27 mouse cellular contexts compared by ENCODE assay signal in genomic region chr13:108066021-108066420, GRCm38 (mm10). TPM values are rescaled to one million over a fixed set of nuclear protein-coding genes. Genes with fewer than 3 reads are reported as not detected.
A peak's percentile ranks its signal among the peaks of the same experiment; 100 is the strongest.
DNase-seq lines count a peak whose midpoint lies in the region; ATAC-seq and TF ChIP-seq lines count a peak whose summit lies in the region.
"Had no signal": no experiment of that assay in that cellular context is flagged by ENCODE, and none has a peak within 500 bp of the region (broad histone marks: within the 10 kb centered on the region; RNA-seq: fewer than 3 reads in every experiment).

No protein-coding gene starts in this region.

- H3K9ac ChIP-seq in hindbrain, embryonic 11.5 days (ENCODE audit: low read depth, low read length): no peak overlapping the region
- no peak overlapping the region; the same call in 1 of the 2 replicates for H3K9ac ChIP-seq in MEL (ENCODE audit: control insufficient read depth, low read depth, low read length, poor library complexity, severe bottlenecking)
- H3K9ac ChIP-seq: embryonic facial prominence, embryonic 13.5 days; embryonic facial prominence, embryonic 15.5 days; forebrain, embryonic 12.5 days; forebrain, embryonic 15.5 days; forebrain, postnatal 0 days had no signal

- no peak for TF ChIP-seq CTCF in MEL (IDR thresholded peaks at IDR 0.05 in 2 of 3, conservative IDR thresholded peaks at IDR 0.05 in 1 of 3; ENCODE audit: control insufficient read depth in 1 of 3, insufficient read depth in 1 of 3, low read depth in 2 of 3, low read length in 3 of 3, poor library complexity in 1 of 3, severe bottlenecking in 1 of 3)

- no peaks in the 10 kb centered on the region for H3K9me3 ChIP-seq in hindbrain, embryonic 10.5 days
- H3K9me3 ChIP-seq in hindbrain, embryonic 11.5 days (ENCODE audit: control insufficient read depth, low read length): no peaks in the 10 kb centered on the region
- no peaks in the 10 kb centered on the region for H3K9me3 ChIP-seq in MEL (replicated peaks; ENCODE audit: insufficient read depth, low read length)
- H3K9me3 ChIP-seq: embryonic facial prominence, embryonic 13.5 days; embryonic facial prominence, embryonic 15.5 days; forebrain, embryonic 10.5 days; forebrain, embryonic 12.5 days; forebrain, embryonic 15.5 days; G1E had no signal

- H3K4me1 ChIP-seq in hindbrain, embryonic 10.5 days (replicated peaks): peaks cover 43% of the 10 kb centered on the region
- peaks cover 3% of the 10 kb centered on the region for H3K4me1 ChIP-seq in hindbrain, embryonic 11.5 days (replicated peaks; ENCODE audit: control insufficient read depth, insufficient read depth, low read length)
- H3K4me1 ChIP-seq in MEL (ENCODE audit: control insufficient read depth in 1 of 2, insufficient read depth in 2 of 2, low read length in 2 of 2): peaks cover 15 to 16% of the 10 kb centered on the region in 2 experiments
- H3K4me1 ChIP-seq: embryonic facial prominence, embryonic 13.5 days; embryonic facial prominence, embryonic 15.5 days had no signal

- H3K36me3 ChIP-seq in hindbrain, embryonic 10.5 days: no peaks in the 10 kb centered on the region
- no peaks in the 10 kb centered on the region for H3K36me3 ChIP-seq in hindbrain, embryonic 11.5 days (ENCODE audit: control insufficient read depth, insufficient read depth, low read length)
- H3K36me3 ChIP-seq in MEL (ENCODE audit: control insufficient read depth in 1 of 2, insufficient read depth in 2 of 2, low read length in 2 of 2): peaks cover 0 to 15% of the 10 kb centered on the region in 2 experiments; a peak in 2 of 4 replicates
- H3K36me3 ChIP-seq: embryonic facial prominence, embryonic 13.5 days; embryonic facial prominence, embryonic 15.5 days; forebrain, embryonic 10.5 days; forebrain, embryonic 12.5 days; forebrain, embryonic 15.5 days; G1E had no signal

- no peak for DNase-seq in hindbrain, embryonic 10.5 days (ENCODE audit: low spot score)
- no peak for DNase-seq in hindbrain, embryonic 11.5 days (ENCODE audit: low spot score)
- DNase-seq in MEL (ENCODE audit: low read depth, low spot score): peak; percentile 89
- DNase-seq in thymus, postnatal 25 days: no peak
- DNase-seq: adrenal gland, adult 8-10 months; adrenal gland, postnatal 14 days; adrenal gland, postnatal 36 days; B cell, adult 2 months; cerebellum, adult 11-12 months; cerebellum, adult 2 months; cerebellum, adult 9-10 months; cerebellum, postnatal 10 days; cerebellum, postnatal 25 days; embryo, embryonic 11 days; forebrain, postnatal 0 days had no signal

- no peak overlapping the region for H3K4me3 ChIP-seq in hindbrain, embryonic 10.5 days
- no peak overlapping the region for H3K4me3 ChIP-seq in hindbrain, embryonic 11.5 days (ENCODE audit: low read depth, low read length)
- no peak overlapping the region for H3K4me3 ChIP-seq in MEL (ENCODE audit: control insufficient read depth in 1 of 2, insufficient read depth in 1 of 2, low read depth in 2 of 2, low read length in 2 of 2)
- H3K4me3 ChIP-seq: embryonic facial prominence, embryonic 13.5 days; embryonic facial prominence, embryonic 15.5 days; erythroblast, embryonic 14.5 days; forebrain, embryonic 10.5 days; forebrain, embryonic 12.5 days; forebrain, embryonic 15.5 days had no signal

- no peak overlapping the region for H3K4me2 ChIP-seq in hindbrain, embryonic 11.5 days (replicated peaks; ENCODE audit: low read depth, low read length)
- H3K4me2 ChIP-seq: embryonic facial prominence, embryonic 13.5 days; embryonic facial prominence, embryonic 15.5 days; forebrain, embryonic 12.5 days; forebrain, embryonic 15.5 days had no signal

- WGBS in hindbrain, embryonic 10.5 days: 97% methylated on average over 2 of the region's 2 CpGs
- WGBS in hindbrain, embryonic 11.5 days: 72% methylated on average over 2 of the region's 2 CpGs

- ATAC-seq in hindbrain, embryonic 11.5 days (ENCODE audit: low FRiP score): no peak
- peak; percentile 60 for ATAC-seq in common myeloid progenitor, adult 5-6 weeks (replicated peaks; ENCODE audit: low read depth, poor library complexity, severe bottlenecking)
- ATAC-seq: activated CD4-positive, CD25-positive, alpha-beta regulatory T cell, adult 4 months; CD4-positive, CD25-positive, alpha-beta regulatory T cell, adult 4 months; forebrain, embryonic 15.5 days; forebrain, postnatal 0 days; Patski had no signal

- 0 out of 2 replicates have a peak, but pooled peaks cover 4% of the 10 kb centered on the region for H3K27me3 ChIP-seq in hindbrain, embryonic 10.5 days (ENCODE audit: insufficient read depth, poor library complexity, severe bottlenecking)
- no peaks in the 10 kb centered on the region for H3K27me3 ChIP-seq in hindbrain, embryonic 11.5 days (ENCODE audit: control insufficient read depth, insufficient read depth, low read length)
- no peaks in the 10 kb centered on the region for H3K27me3 ChIP-seq in MEL (ENCODE audit: control insufficient read depth in 1 of 2, insufficient read depth in 2 of 2, low read length in 2 of 2)
- H3K27me3 ChIP-seq: CH12.LX; embryonic facial prominence, embryonic 13.5 days; embryonic facial prominence, embryonic 15.5 days; forebrain, embryonic 15.5 days; Patski had no signal

- H3K79me2 ChIP-seq in MEL (ENCODE audit: control insufficient read depth, insufficient read depth, low read length, poor library complexity): no peaks in the 10 kb centered on the region

- H3K27ac ChIP-seq in hindbrain, embryonic 10.5 days: 0 out of 2 replicates have a peak overlapping the region, but pooled peaks have one; percentile 88
- no peak overlapping the region for H3K27ac ChIP-seq in hindbrain, embryonic 11.5 days (ENCODE audit: low read depth, low read length)
- peak overlapping the region; percentile 29 for H3K27ac ChIP-seq in MEL (ENCODE audit: control insufficient read depth, low read depth, low read length)
- H3K27ac ChIP-seq: embryonic facial prominence, embryonic 13.5 days; embryonic facial prominence, embryonic 15.5 days; forebrain, embryonic 10.5 days; forebrain, embryonic 12.5 days; forebrain, embryonic 15.5 days had no signal

- peak; percentile 72 to 87 for TF ChIP-seq EP300 in MEL (IDR thresholded peaks at IDR 0.05; ENCODE audit: low read depth in 1 of 2, low read length in 2 of 2)

- TF ChIP-seq RAD21 in MEL (IDR thresholded peaks at IDR 0.05; ENCODE audit: low read depth, low read length): no peak; the same call in 1 of the 2 replicates

- TF ChIP-seq POLR2A in MEL (IDR thresholded peaks at IDR 0.05; ENCODE audit: control insufficient read depth in 1 of 2, insufficient read depth in 1 of 2, low read depth in 1 of 2, low read length in 2 of 2, poor library complexity in 1 of 2): no peak

TF ChIP-seq in MEL, 35 proteins besides CTCF, POLR2A, EP300 and RAD21:
- TF ChIP-seq ZNF384 (IDR thresholded peaks at IDR 0.05; ENCODE audit: low read depth, low read length): peak; percentile 88
- TF ChIP-seq BHLHE40 (IDR thresholded peaks at IDR 0.05; ENCODE audit: borderline replicate concordance, low read depth, low read length): peak; percentile 68
- TF ChIP-seq POLR2AphosphoS5 (IDR thresholded peaks at IDR 0.05; ENCODE audit: borderline replicate concordance, low read depth, low read length): no peak
- no peak for TF ChIP-seq POLR2AphosphoS2 (IDR thresholded peaks at IDR 0.05; ENCODE audit: low read length)
- TF ChIP-seq ELF1 (IDR thresholded peaks at IDR 0.05; ENCODE audit: low read depth, low read length): peak; percentile 38; the same call in 1 of the 2 replicates
- no peak for TF ChIP-seq KAT2A (conservative IDR thresholded peaks at IDR 0.05; ENCODE audit: low read depth, low read length)
- no peak for TF ChIP-seq ZKSCAN1 (IDR thresholded peaks at IDR 0.05; ENCODE audit: low read depth, low read length)
- no peak for TF ChIP-seq MYB (IDR thresholded peaks at IDR 0.05; ENCODE audit: low read depth, low read length)
- TF ChIP-seq USF2 (IDR thresholded peaks at IDR 0.05; ENCODE audit: borderline replicate concordance in 1 of 2, insufficient read depth in 1 of 2, low read depth in 1 of 2, low read length in 2 of 2): no peak
- TF ChIP-seq MAFK (IDR thresholded peaks at IDR 0.05; ENCODE audit: borderline replicate concordance, low read depth, low read length): 0 out of 2 replicates have a peak, but pooled peaks have one; percentile 53
- TF ChIP-seq NELFE (IDR thresholded peaks at IDR 0.05; ENCODE audit: low read depth, low read length): no peak
- TF ChIP-seq MAX (IDR thresholded peaks at IDR 0.05; ENCODE audit: low read length): peak; percentile 46; the same call in 1 of the 2 replicates
- TF ChIP-seq MEF2A (IDR thresholded peaks at IDR 0.05; ENCODE audit: extremely low read depth, insufficient replicate concordance, low read depth, low read length, poor library complexity, severe bottlenecking): no peak; the same call in 1 of the 2 replicates
- peak; percentile 83 for TF ChIP-seq GATA1 (IDR thresholded peaks at IDR 0.05; ENCODE audit: low read depth, low read length)
- TF ChIP-seq JUND (IDR thresholded peaks at IDR 0.05; ENCODE audit: low read depth, low read length): 0 out of 2 replicates have a peak, but pooled peaks have one; percentile 54
- TF ChIP-seq MYC (IDR thresholded peaks at IDR 0.05; ENCODE audit: low read depth, low read length): peak; percentile 87
- TF ChIP-seq CHD1 (IDR thresholded peaks at IDR 0.05; ENCODE audit: low read depth, low read length): no peak
- peak; percentile 88 for TF ChIP-seq MXI1 (IDR thresholded peaks at IDR 0.05; ENCODE audit: low read depth, low read length)
- TF ChIP-seq MAZ (IDR thresholded peaks at IDR 0.05; ENCODE audit: low read depth, low read length): no peak
- TF ChIP-seq TCF12 (IDR thresholded peaks at IDR 0.05; ENCODE audit: low read depth, low read length): peak; percentile 78
- TF ChIP-seq E2F4 (IDR thresholded peaks at IDR 0.05; ENCODE audit: borderline replicate concordance, low read depth, low read length): no peak
- 0 out of 2 replicates have a peak, but pooled peaks have one; percentile 3 for TF ChIP-seq USF1 (IDR thresholded peaks at IDR 0.05; ENCODE audit: low read depth, low read length)
- peak; percentile 78 for TF ChIP-seq ETS1 (IDR thresholded peaks at IDR 0.05; ENCODE audit: low read depth, low read length)
- peak; percentile 90 for TF ChIP-seq RCOR1 (IDR thresholded peaks at IDR 0.05; ENCODE audit: low read depth, low read length)
- TF ChIP-seq SIN3A (IDR thresholded peaks at IDR 0.05; ENCODE audit: low read length): peak; percentile 73

RNA-seq across cellular contexts. Expression of gene Smim15, which starts 21.8 kb away (rescaled TPM):
- polyA plus RNA-seq in hindbrain, embryonic 10.5 days (2016; fragmentation: Nextera tagmentation; extraction: Ambion mirVana): 53.6 and 60.0 TPM in 2 replicates
- polyA plus RNA-seq in hindbrain, embryonic 11.5 days (2014; fragmentation: Nextera tagmentation; extraction: Ambion mirVana): 66.2 and 69.8 TPM in 2 replicates
- 69.6 and 73.4 TPM in 2 replicates for total RNA-seq in MEL (2012; rRNA removed)
- 100 to 1,000 TPM in 1 of 2 experiments, not detected in 1; 122 TPM for polyA plus RNA-seq in MEL (2012; ENCODE audit: insufficient read depth in 1 of 2, insufficient read length in 2 of 2, low read depth in 1 of 2, low replicate concordance in 2 of 2, missing spikeins in 1 of 2)
- 99.4 and 131 TPM in 2 replicates for total RNA-seq in common myeloid progenitor, adult 5-6 weeks (2017)
